Mouse (Mus musculus): Measurements from ENCODE around the gene Fshb.
A peak's percentile ranks its signal among the peaks of the same experiment; 100 is the strongest.

Fshb gene

DNA sequence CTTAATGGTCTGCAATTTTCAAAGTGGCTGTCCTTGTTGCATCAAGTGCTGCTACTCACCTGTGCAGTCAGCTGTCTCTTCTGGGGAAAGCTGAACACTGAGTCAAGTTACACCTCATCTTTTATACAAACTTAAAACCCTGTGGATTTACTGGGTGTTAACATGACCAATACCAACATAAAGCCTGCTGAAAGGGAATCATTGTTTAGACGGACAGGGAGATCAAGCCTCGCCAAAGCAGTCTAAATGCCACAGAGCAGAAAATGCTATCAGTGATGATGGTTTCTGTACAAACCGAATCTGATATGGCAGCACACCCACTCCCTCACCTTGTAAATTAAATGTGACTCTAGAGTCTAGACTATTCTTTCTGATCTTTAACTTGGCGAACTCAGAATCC is at the start of gene Fshb:
Gene Fshb (minus strand): TSS at position 101 of the 400 bp plus-strand sequence.
- DNase-seq (ENCODE audit: low spot score in 2 of 2) = no peak

DNA sequence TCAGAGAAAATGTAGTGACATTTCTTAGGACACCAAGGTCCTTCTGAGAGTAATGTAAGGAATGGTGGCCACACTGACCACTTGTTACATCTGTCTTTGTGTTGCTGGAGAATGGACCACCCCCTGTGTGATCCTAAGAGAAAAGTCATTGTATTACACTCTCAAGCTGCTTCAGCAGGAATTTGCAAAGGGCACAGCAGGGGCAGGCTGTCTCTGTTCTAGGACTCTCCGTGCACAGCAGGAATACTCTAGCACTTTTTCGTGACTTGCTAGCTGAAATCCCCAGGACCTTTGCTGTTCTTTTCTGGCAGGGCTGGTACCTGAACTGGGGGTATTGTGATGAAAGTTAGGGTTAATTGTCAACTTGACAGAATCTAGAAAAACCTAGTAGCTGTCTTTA is 24.8 kb upstream of the Fshb start:
- no peak for DNase-seq (ENCODE audit: low spot score in 2 of 2)

DNA sequence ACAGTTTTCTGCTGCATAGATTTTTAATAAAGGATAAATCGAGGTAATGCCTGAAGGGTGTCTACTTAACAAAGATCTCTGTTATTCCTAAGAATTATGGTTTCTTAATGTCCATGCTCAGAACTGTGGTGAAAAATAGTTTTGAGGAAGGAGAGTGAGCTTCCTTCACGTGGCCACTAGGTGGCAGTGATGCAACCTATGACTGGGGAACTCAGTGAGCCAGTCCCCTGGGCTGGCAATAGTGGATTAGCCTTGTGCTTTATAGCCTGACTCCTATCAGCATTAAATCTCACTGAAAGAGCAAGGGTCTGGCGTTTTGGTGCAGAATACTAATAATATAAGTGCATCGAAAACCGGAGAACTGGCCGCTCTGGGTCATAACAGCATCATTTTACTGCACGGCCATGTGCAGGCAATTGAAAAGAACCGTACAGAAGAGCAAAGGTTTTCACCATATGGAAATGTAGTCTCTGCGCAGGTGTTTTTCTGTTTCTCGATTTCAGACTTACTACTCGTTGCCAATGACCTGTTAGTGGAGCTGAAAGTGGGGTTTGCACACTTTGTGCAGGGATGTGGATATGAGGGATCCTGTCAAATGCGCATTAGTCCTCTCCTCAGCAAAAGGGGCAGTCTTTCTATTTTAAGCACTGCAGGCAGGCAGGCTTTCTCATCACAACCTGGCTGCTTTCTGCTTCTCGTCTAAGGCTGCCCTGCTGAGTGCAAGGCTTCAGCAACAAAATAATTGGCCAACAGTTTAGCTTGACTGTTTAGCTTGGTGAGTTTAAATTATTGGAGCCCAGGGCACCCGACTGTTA is 23.8 kb upstream of the Fshb start:
- DNase-seq (ENCODE audit: low spot score in 2 of 2) = peak; percentile 57 to 59

DNA sequence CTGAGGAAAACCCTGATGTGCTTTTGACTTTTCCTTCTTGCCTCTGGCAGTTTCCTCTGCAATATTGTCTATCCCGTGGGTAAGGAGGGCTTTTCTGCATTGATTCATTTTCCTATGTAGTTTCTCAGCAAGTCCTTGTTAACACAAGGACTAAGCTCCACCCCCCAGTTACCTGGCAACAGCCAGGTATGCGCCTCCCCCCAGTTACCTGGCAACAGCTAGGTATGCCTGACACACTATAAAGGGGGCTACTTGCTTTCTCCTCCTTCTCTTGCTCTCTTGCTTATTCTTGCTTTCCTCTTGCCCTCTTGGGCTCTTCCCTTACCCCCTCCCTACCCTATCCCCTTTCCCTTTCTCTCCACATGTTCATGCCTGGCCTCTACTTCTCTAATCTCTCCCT is 3.8 kb upstream of the Fshb start:
- no peak for DNase-seq (ENCODE audit: low spot score in 2 of 2)

DNA sequence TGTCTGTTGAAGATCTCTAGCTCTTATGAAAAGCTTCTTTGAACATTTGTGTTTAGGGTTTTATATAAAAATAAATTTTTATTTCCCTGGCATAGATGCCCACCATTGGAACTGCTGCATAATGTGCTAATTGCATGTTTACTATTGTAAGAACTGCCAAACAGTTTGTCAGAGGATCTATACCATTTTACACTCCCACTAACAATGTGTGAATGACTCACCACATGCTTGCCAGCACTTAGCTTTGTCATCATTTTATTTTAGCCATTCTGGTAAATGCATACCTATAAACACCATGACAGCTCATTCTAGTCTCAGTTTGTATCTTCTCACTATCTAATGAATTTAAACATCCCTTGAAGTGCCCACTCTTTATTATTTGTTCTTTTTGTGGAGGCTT is 13.5 kb downstream of the Fshb start:
- no peak for DNase-seq (ENCODE audit: low spot score in 2 of 2)

DNA sequence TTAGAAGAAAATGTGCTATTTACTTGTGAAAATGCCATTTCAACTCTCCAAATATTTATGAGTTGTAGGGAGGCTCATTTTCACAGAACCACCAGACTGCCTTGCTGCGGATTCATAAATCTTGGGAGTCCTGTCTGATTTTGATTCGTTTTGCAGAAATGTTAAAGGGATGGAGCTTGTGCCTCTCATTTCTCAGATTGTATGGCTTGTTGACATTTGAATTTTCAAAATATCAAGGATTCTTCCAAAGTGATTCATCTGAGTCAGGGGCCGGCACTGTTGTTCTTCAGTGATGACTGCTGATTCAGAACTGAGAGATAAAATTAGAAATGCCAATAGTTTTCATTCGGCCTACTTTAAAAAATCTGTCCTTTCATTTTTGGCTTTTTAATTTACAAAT is 18.6 kb downstream of the Fshb start:
- no peak for DNase-seq (ENCODE audit: low spot score in 2 of 2)

DNA sequence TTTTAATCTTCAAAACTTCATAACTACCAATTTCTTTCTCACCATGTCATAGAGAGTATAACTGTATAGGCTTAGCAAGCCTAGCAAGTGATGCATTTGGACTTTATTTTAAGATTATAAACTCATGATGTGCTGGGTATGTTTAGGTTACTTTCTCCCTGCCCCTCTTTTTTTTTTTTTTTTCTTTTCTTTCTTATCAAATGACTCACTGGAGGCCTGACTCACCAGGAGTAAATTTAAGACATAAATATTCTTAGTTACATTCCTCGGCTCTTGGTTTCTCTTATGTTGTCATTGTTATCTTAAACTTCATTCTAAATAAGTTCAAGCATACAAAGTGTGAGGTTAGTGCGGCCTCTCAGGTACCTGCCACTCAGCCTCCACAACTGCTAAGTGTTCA is 23.5 kb downstream of the Fshb start:
- DNase-seq (ENCODE audit: low spot score in 2 of 2) = no peak

DNA sequence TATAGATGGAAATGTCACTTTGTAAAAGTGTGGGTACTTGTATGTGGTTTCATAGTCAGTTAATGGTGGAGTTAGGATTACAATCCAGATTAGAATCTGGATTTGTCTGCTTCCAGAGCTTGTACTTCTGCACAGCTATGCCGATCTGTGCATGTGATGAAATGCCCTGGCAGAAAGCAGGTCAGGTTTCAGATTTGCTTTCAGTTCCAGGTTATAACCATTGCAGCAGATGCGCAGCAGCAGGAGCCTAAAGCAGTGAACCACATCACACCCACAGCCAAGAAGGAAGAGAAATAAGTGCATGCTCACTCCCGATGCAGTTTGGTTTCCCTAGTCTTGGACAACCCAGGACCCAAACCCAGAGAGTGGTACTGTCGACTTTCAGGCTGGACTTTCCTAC is 34.8 kb downstream of the Fshb start:
- DNase-seq (ENCODE audit: low spot score in 2 of 2) = no peak

DNA sequence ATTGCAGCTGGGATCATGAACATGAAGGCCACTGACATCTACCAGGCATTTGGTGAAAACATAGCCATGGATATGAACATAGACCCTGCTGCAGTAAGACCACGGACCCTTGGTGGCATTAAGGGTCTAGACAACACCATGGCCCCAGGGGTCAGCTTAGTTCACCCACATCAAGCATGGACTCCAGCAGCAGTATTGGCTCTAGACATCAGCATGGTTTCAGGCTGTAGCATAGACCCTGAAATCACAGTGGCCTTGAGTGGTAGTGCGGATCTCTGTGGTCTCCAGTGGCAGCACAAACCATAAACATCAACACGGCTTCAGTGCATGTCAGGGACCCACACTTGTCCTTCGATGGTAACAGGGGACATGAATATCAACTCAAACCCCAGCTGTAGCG is 36.7 kb downstream of the Fshb start:
- DNase-seq (ENCODE audit: low spot score in 2 of 2) = no peak

DNA sequence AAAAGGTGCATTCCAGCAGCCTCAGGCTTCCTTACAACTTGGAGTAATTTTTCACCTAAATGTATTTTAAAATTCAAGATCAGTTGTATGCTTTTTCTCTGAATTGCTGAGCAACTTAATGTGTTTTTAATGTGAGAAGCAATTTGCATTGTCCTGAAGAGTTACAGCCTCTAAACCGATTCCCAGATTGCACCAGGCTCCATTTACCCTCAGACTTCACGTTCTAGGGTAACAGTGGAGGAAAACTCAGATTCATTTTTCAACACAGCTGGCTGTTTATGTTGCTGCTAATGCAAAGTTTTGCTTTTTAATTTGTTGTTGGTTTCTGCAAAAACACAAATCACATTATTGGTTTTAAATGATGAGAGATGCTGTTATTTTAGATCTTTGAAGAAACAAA is 40.1 kb downstream of the Fshb start:
- no peak for DNase-seq (ENCODE audit: low spot score in 2 of 2)

DNA sequence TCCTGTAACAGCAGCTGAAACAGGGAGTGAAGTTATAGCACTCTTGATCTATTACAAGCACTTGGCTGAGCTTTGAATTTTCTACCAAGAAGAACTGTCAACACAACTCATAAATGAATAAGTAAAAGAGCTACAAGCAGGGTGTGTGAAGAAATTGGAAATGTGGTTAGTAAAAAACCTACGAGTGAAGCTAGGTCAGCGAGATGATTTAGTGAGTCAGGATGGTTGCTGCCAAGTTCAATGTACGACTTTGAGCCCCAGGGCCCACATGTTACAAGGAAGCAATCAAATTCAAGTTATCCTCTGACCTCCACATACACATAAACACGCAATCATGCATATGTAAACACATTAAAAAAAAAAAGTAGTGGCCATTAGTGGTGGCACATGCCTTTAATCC is 46.3 kb downstream of the Fshb start:
- no peak for DNase-seq (ENCODE audit: low spot score in 2 of 2)

DNA sequence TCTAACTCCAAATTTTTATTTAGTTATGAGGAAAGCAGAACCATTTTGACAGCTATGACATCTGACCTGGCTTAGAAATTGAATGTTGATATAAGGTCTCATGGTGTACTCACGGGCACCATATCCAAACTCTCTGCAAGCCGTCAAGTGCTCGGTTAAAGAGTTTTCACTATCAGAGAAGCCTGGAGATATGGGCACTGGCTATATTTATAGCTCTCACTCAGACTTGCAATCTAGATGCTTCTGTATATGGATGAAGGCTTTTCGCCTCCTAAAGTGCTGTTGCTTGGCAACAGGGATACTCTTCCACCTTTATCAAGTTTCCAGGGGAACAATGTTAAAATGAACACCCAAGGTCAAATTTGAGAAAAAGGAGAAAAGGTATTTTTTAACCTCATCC is 47.1 kb downstream of the Fshb start:
- no peak for DNase-seq (ENCODE audit: low spot score in 2 of 2)

DNA sequence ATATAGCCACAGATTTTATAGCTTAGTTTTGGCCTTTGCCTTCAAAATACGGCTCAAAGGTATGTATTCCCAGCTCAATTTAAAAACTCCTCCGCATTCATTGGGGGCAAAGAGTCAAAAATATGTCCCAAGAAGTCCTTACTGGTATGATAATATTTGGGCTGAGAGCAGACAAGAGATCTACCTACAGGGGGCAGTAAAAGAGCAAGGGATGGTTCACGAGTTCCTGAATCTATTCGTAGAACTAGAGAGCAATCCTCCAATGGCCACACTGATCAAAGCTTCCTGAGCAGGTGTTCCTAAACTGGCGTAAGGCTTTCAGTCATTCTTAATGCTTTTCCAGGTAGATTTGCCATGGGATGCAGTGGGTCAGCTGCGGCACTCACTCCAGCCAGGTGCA is 49.3 kb downstream of the Fshb start:
- DNase-seq (ENCODE audit: low spot score in 2 of 2) = no peak

DNA sequence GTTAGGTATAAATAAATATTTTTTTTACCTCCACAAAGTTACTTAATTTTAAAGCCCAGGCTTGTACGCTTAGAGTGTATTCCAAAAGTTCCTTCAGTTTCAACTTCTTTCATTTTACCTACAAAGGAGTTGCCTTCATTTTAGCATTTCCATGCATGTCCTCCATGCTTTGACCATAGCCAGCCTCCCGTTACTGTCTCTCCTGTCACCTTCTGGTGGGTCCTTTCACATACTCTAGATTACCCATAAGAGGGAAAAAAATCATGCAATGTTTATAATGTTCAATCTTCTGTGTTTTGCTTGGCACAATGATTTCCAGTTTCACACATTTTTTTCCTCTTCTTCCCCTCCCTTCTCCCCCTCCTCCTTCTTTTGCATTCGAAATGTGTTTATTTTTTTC is 53.1 kb downstream of the Fshb start:
- no peak for DNase-seq (ENCODE audit: low spot score in 2 of 2)

Measured in right cerebral cortex, postnatal 10 days (tissue).